Mouse (Mus musculus) lung, postnatal 0 days (tissue): ENCODE measurements around the gene Clec16a. TPM values are rescaled to one million over a fixed set of nuclear protein-coding genes. Genes with fewer than 3 reads are reported as not detected.

Experiments used
- ATAC-seq: fragments of 200-750 bp; cut with Nextera tagmentation; 2 replicates; pipeline ENCODE4 v1.8.0; 2017; ENCODE audit warnings: moderate library complexity
- DNase-seq: peaks from one replicate; pipeline ENCODE4 v3.0.0-alpha.2; 2016; ENCODE audit warnings: low spot score
- H3K27ac ChIP-seq: fragments of 300-500 bp; sonication (generic); 2 replicates; pipeline ENCODE4 v1.5.1; 2014; ENCODE audit warnings: antibody characterized with exemption, mild to moderate bottlenecking, low read length, mixed read lengths
- H3K27me3 ChIP-seq: fragments of 300-500 bp; sonication (generic); replicated peaks from 2 replicates; pipeline ENCODE4 v1.6.1; 2014; ENCODE audit warnings: low read length, mixed read lengths; ENCODE audit not compliant: insufficient read depth
- H3K36me3 ChIP-seq: fragments of 300-500 bp; sonication (generic); 2 replicates; pipeline ENCODE4 v1.6.1; 2014; ENCODE audit warnings: low read length, mixed read lengths; ENCODE audit not compliant: insufficient read depth
- H3K4me1 ChIP-seq: fragments of 300-500 bp; sonication (generic); 2 replicates; pipeline ENCODE4 v1.6.1; 2014; ENCODE audit warnings: antibody characterized with exemption, low read depth, low read length, mixed read lengths; ENCODE audit not compliant: insufficient read depth
- H3K4me2 ChIP-seq: fragments of 300-500 bp; sonication (generic); replicated peaks from 2 replicates; pipeline ENCODE4 v1.6.1; 2014; ENCODE audit warnings: low read depth, mild to moderate bottlenecking, low read length, moderate library complexity, mixed read lengths
- H3K4me3 ChIP-seq: fragments of 300-500 bp; sonication (generic); 2 replicates; pipeline ENCODE4 v1.5.1; 2014; ENCODE audit warnings: low read depth, low read length
- H3K9ac ChIP-seq: fragments of 300-500 bp; sonication (generic); replicated peaks from 2 replicates; pipeline ENCODE4 v1.6.1; 2014; ENCODE audit warnings: low read depth, mild to moderate bottlenecking
- H3K9me3 ChIP-seq: fragments of 300-500 bp; sonication (generic); 2 replicates; pipeline ENCODE4 v1.6.1; 2016; ENCODE audit warnings: low read length, mixed read lengths
- CTCF ChIP-seq: IDR thresholded peaks from 2 replicates; pipeline ENCODE4 v1.5.1; 2016; ENCODE audit warnings: antibody characterized with exemption, mild to moderate bottlenecking
- EP300 ChIP-seq: IDR thresholded peaks from 2 replicates; pipeline ENCODE4 v1.6.1; 2016; ENCODE audit warnings: antibody characterized with exemption, mild to moderate bottlenecking, control low read depth
- WGBS: fragments of 180-500 bp; shearing (Covaris S2); extraction: QIAGEN DNeasy Blood & Tissue Kit; methylation state at CpG from one replicate; pipeline ENCODE4 v1.1.7; 2014; 5-methylcytosine and 5-hydroxymethylcytosine counted together
- polyA plus RNA-seq: library from polyadenylated mRNA; unstranded; fragments of >200 nt; fragmentation: Nextera tagmentation; extraction: Ambion mirVana; gene quantifications from 2 replicates; pipeline ENCODE4 v1.2.1, GENCODE M21; 2015

Clec16a gene
- polyA plus RNA-seq, 1 experiment from 2014 or later: 32.0 TPM

DNA sequence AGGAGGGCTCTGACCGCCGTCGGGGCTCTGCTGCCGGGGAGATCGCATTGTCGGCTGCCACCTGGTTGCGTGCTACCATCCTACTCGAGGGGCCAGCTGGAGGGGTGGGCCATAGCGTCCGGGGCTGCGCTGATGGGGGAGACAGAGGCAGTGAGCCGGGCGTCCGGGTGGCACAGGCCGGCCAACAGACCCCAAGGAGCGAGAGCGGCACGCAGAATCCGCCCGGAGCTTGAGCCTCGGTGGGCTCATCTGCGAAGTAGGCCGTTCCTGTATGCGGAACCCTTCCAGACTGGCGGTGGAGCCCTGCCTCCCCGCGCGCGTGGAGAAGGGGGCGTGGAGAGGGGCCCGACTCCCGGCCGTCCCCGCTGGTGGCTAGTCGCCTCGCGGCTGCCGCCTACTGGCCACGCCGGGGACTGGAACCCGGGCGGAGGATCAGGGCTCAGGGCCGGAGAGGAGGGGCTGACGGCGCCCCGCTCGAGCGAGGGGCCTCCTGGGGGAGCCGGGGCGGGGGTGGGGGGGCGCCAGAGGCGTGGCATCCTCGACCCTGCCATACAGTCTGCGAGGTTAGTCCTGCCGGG, 239.7 kb downstream of the Clec16a start:
- Histone ChIP-seq H3K9me3 (no peaks in the 10 kb centered on the region), H3K27ac (peak overlapping the region; percentile 96), H3K4me2 (peak overlapping the region; percentile 98), H3K4me1 (peaks cover 10% of the 10 kb centered on the region; the same call in 1 of the 2 replicates), H3K36me3 (no peaks in the 10 kb centered on the region), H3K9ac (peak overlapping the region; percentile 69), H3K4me3 (peak overlapping the region; percentile 81), H3K27me3 (no peaks in the 10 kb centered on the region)
- DNase-seq: peak; percentile 94
- TF ChIP-seq EP300: no peak
- peak; percentile 90 for TF ChIP-seq CTCF
- peak; percentile 83 for ATAC-seq
- WGBS: under 1% methylated on average over 37 of the region's 55 CpGs

DNA sequence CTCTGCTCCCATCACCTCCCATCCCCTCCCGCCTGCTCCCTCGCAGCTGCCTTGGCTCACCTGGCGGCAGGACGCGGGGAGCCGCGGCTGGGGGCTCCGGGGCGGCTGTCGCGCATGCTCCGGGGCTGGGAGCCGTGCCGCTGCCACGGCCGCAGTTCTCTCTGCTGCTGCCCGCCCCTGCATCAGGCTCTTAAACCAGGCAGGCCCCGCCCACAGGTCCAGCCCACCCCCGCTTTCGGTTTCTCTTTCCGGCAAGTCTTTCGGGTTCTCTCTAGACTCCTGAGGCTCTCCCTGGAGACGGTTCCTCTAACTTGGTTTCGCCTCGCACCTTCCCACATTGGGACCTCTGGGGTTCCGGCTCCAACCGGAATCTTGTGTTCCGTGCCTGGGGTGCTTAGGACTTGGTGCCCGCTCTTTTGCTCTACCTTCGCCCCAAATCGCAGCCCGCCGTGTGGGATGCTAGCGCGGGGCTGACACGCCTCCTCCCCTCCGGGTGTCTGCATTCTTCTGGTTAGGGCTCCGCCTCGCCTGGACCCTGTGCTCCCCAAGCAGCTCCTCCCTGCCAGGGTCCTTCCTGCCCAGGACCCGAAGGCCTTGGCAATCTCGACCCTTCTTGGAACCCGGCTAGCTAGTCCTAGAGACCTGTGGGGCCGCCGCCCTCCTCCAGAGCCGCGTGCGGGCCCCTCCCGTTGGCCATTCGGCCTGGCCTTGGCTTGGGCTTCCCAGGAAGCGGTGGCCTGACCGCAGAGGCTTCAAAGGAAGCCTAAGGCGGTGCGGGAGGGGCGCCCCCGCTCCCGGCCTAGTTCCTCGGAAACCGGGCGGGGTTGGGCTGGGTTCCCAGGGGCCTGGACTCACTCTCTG, 240.5 kb downstream of the Clec16a start, which contains the start of gene Socs1:
Gene Socs1 (minus strand): TSS at position 166 of the 861 bp plus-strand sequence.
- under 1% methylated on average over 46 of the region's 59 CpGs for WGBS
- peak; percentile 89 for ATAC-seq
- Histone ChIP-seq H3K4me2 (peak within 1 kb of the TSS; percentile 98), H3K27ac (peak within 1 kb of the TSS; percentile 96), H3K9ac (peak within 1 kb of the TSS; percentile 69), H3K36me3 (no peaks in the 10 kb centered on the region), H3K4me3 (peak within 1 kb of the TSS; percentile 81), H3K27me3 (no peaks in the 10 kb centered on the region), H3K4me1 (peaks cover 10% of the 10 kb centered on the region; the same call in 1 of the 2 replicates), H3K9me3 (no peaks in the 10 kb centered on the region)
- peak; percentile 45; the same call in 1 of the 2 replicates for TF ChIP-seq EP300
- no peak for TF ChIP-seq CTCF
- peak; percentile 97 for DNase-seq

DNA sequence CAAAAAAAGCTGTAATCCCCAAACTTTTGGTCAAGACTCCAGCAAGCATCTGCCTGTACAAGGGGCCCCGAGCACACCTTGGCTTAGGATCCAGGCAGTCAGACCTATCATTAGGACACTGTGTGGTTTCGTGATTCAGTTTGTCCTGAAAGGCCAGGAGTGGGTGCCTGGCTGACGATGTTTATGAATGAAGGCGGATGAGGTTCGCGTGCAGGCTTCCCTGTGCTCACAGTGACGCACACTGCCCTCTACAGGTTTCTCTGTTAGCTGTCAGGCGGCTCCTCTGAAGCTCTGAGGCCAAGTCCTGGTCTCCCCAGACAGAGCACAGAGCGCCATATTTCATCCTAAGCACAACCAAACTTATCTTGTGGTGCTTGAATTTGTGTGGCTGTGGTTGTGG, 241.1 kb downstream of the Clec16a start:
- TF ChIP-seq CTCF (peak; percentile 91), EP300 (no peak)
- Histone ChIP-seq H3K27me3 (no peaks in the 10 kb centered on the region), H3K9me3 (no peaks in the 10 kb centered on the region), H3K36me3 (no peaks in the 10 kb centered on the region), H3K4me3 (peak overlapping the region; percentile 81), H3K27ac (peak overlapping the region; percentile 96), H3K4me2 (peak overlapping the region; percentile 98), H3K9ac (peak overlapping the region; percentile 69; the same call in 1 of the 2 replicates), H3K4me1 (peaks cover 10% of the 10 kb centered on the region; the same call in 1 of the 2 replicates)
- DNase-seq (peak; percentile 95), ATAC-seq (peak; percentile 47)
- WGBS: 1% methylated on average over 9 of the region's 9 CpGs

DNA sequence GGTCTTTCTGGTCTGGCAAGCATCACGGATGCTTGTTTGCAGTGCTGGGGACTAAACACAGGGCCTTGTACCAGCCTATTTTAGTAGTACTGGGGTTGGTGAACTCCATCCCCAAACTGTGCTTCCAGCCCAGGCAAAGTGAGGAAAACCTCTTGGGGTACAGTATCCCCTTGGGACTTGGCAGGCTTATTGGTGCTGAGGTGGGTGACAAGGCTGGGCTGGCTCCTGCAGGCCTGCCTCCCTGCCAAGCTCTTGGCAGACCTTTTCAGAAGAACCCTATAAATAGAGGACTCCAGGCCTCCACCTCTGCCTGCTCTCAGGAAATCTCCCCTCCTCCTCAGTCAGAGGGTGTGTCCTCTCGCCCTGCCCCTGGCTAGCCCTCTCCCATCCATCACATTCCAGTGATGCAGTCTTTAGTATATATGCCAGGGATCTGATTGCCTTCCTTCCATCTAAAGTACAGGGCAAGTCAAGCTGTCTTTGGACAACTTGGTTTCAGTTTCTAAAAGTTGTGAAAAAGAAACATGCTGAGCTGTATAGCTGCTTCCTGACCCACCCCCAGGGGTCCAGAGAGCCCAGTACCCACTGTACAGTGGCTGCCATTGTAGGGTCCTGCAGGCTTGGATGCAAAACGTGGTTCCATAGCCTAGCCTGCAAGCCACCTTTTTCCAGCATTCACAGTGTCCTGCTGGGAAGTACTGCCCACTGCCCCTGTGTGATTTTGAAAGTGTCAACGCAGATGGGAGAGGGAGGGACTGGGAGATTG, 241.8 kb downstream of the Clec16a start:
- no peak overlapping the region for H3K4me2 ChIP-seq
- 57% methylated on average over 4 of the region's 4 CpGs for WGBS
- no peak for TF ChIP-seq CTCF
- TF ChIP-seq EP300: no peak

DNA sequence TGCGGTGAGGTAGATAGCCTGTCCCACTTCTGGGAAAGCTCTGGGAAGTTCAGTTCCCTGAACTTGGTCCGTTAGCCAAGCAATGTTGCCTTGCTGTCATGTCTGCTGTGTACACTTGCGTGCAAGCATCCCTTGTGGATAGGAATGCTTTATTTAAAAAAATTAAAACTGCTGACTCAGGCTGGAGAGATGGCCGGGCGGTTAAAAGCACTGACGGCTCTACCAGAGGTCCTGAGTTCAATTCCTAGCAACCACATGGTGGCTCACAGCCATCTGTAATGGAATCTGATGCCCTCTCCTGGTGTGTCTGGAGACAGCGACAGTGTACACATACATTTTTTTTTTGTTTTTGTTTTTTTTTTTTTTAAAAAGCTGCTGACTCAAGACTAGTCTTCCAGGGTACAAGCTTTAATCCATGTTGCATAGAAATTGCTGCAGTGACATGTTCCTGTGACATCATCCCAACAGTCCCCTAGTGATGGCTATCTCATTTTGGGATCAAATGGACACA, 242.5 kb downstream of the Clec16a start:
- H3K36me3 ChIP-seq: no peaks in the 10 kb centered on the region
- H3K27ac ChIP-seq: no peak overlapping the region
- peaks cover 7% of the 10 kb centered on the region; the same call in 1 of the 2 replicates for H3K4me1 ChIP-seq
- H3K9me3 ChIP-seq: no peaks in the 10 kb centered on the region
- 73% methylated on average over 7 of the region's 7 CpGs for WGBS
- no peak overlapping the region for H3K9ac ChIP-seq
- TF ChIP-seq CTCF: no peak
- TF ChIP-seq EP300: no peak
- no peak for ATAC-seq
- no peak overlapping the region for H3K4me3 ChIP-seq
- no peak overlapping the region for H3K4me2 ChIP-seq
- no peak for DNase-seq
- H3K27me3 ChIP-seq: no peaks in the 10 kb centered on the region

More for the DNA sequence above, 241.8 kb downstream of the Clec16a start:
- peaks cover 10% of the 10 kb centered on the region; the same call in 1 of the 2 replicates for H3K4me1 ChIP-seq
- no peak overlapping the region for H3K9ac ChIP-seq
- no peaks in the 10 kb centered on the region for H3K9me3 ChIP-seq
- H3K27me3 ChIP-seq: no peaks in the 10 kb centered on the region
- DNase-seq (peak; percentile 21), ATAC-seq (no peak)
- no peaks in the 10 kb centered on the region for H3K36me3 ChIP-seq
- 0 out of 2 replicates have a peak overlapping the region, but pooled peaks have one; percentile 96 for H3K27ac ChIP-seq
- H3K4me3 ChIP-seq: no peak overlapping the region
